Mouse (Mus musculus) small intestine, adult 2 months (tissue): ENCODE measurements around the gene Lexm.

ENCODE experiments used
- CTCF ChIP-seq: fragments of 200-500 bp; IDR thresholded peaks from 2 replicates; pipeline ENCODE4 v1.5.1; 2012; ENCODE audit warnings: low read depth, mild to moderate bottlenecking, control low read depth, inconsistent platforms, low read length, moderate library complexity, mixed read lengths; ENCODE audit not compliant: insufficient replicate concordance, insufficient read length; ENCODE audit errors: extremely low read depth
- POLR2A ChIP-seq: fragments of 200-500 bp; IDR thresholded peaks from 2 replicates; pipeline ENCODE4 v1.6.1; 2012; ENCODE audit warnings: low read depth, mild to moderate bottlenecking, control low read depth, inconsistent platforms, low read length, moderate library complexity

GRCm38 (mm10) chr4:106569680-106570079, 47.4 kb downstream of the Lexm start:
- no peak for TF ChIP-seq POLR2A
- TF ChIP-seq CTCF = no peak
